Mouse (Mus musculus) lung, postnatal 36 days (tissue): ENCODE data around the gene Amhr2.

Experiments
- DNase-seq: peaks from one replicate; pipeline ENCODE4 v3.0.0; 2022; ENCODE audit warnings: mixed read lengths

Gene Amhr2

GRCm38 (mm10) chr15:102424657-102425056 is 20.5 kb upstream of the Amhr2 start:
- DNase-seq = no peak

- DNase-seq = no peak
These were observed 18.2 kb upstream of the Amhr2 start for GRCm38 (mm10) chr15:102426963-102427362.

- DNase-seq = no peak
These were observed 13.1 kb upstream of the Amhr2 start for GRCm38 (mm10) chr15:102432046-102432445.

GRCm38 (mm10) chr15:102433173-102433572 is 12.0 kb upstream of the Amhr2 start:
- no peak for DNase-seq

GRCm38 (mm10) chr15:102442490-102442889 is 2.7 kb upstream of the Amhr2 start:
- DNase-seq = peak; percentile 96

GRCm38 (mm10) chr15:102446448-102446847 is 1.3 kb downstream of the Amhr2 start:
- no peak for DNase-seq

- DNase-seq = no peak
These were observed 4.2 kb downstream of the Amhr2 start for GRCm38 (mm10) chr15:102449366-102449765.

GRCm38 (mm10) chr15:102450928-102451327 is 5.8 kb downstream of the Amhr2 start:
- peak; percentile 68 for DNase-seq

- DNase-seq = peak; percentile 54
These were observed 6.7 kb downstream of the Amhr2 start for GRCm38 (mm10) chr15:102451666-102452430.

DNA sequence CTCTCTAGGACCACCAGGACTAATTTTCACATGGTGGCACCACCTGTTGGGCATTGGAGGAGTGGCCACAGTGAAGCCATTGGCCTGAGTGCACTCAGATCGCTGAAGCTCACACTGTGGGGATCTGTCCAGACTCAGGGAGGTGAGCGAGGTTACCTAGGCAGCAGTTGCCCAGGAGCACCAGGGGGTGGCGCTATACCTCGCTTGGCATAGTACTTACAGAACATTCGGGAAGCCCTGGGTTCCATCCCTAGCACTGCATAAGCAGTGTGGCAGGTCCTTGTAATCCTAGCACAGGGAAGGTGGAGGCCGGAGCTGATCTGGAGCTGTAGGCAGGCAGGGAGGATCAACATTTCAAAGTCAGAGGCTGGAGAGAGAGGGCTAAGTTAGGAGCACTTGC is 10.8 kb downstream of the Amhr2 start:
- peak; percentile 17 for DNase-seq

DNA sequence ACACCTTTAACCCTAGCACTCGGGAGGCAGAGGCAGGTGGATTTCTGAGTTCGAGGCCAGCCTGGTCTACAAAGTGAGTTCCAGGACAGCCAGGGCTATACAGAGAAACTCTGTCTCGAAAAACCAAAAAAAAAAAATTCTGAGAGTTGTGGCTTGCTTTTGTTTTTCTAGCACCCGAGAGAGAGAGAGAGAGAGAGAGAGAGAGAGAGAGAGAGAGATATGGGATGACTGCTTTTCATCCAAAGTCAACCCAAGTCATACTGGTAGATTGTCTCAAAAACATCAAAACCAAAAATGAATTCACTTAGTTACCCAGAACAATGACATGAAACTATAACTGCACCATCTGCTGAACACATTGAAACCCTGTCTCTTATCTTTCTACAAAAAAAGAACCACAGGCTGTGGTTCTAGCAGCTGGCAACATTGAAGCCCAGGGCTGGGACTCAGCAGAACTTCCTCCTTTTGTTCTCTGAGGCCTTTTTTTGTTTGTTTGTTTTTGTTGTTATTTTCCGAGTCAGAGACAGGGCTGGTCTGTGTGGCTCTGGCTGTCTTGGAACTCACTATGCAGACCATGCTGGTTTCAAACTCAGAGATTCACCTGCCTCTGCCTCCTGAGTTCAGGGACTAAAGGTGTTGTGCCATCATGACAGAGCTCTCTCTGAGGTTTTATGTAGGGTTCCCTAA is 13.0 kb downstream of the Amhr2 start:
- peak; percentile 22 for DNase-seq

GRCm38 (mm10) chr15:102458904-102459317 is 13.7 kb downstream of the Amhr2 start, which contains the start of gene Prr13:
TSS of gene Prr13 (plus strand) at chr15:102459028.
- peak; percentile 100 for DNase-seq

DNA sequence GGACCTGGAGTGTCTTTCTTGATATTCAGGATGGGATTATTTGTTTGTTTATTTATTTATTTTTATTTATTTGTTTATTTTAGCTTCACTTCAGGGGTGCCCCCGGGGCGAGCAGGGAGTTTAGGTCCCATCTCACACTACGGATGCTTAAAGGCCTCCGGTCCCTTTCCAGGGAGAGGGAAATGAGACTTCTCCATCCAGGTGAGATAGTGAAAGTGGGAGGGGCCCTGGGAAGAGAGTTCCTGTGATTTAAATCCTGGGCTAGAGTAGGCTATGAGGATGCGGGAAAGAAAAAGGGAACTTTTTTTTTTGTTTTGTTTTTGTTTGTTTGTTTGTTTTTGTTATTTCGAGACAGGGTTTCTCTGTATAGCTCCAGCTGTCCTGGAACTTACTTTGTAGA is 14.2 kb downstream of the Amhr2 start:
- DNase-seq = peak; percentile 20

DNA sequence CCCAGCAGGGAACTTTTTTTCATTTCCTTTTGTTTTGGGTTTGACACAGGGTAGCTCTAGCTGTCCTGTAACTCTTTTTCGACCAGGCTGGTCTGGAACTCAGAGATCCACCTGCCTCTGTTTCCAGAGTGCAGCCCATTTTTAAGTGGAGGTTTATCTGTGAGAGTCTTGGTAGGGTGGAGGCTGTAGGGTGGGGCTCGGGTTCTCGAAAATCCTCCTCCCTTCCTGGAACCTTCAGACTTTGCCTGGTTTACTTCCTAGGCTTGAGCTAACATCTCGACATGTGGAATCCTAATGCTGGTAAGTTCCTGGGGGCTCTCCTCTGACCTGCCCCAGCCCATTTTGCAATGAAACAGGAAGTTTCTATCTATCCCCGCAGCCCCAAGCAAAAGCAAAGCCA is 14.7 kb downstream of the Amhr2 start:
- peak; percentile 14 for DNase-seq

- DNase-seq = no peak
These were observed 15.2 kb downstream of the Amhr2 start for GRCm38 (mm10) chr15:102460409-102460808.

GRCm38 (mm10) chr15:102460971-102461370 is 15.8 kb downstream of the Amhr2 start:
- DNase-seq = peak; percentile 30

DNA sequence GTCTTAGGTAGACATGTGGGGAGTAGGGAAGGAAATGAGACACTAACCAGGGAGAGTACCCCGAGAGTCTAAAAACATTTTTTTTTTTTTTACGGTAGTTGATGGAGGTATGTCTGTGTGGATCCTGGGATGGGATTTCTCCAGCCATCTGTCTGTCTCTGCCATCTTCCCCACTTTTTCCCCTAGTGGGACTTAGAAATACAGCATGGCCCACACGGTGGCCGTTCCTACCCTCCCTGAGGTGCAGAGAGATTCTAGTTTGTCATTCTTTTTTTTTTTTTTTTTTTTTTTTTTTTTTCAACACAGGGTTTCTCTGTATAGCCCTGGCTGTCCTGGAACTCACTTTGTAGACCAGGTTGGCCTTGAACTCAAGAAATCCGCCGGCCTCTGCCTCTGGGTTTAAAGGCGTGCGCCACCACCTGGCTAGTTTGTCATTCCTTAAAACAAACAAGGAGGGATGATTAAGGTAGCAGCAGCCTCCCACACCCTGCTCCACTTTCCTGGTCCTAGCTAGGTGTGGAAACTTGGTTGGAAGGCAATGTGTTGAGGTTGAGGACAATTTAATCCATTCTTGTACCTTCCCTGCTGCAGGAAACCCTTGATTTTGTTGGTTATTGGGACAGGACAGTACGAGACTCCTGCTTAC is 16.4 kb downstream of the Amhr2 start:
- no peak for DNase-seq

DNA sequence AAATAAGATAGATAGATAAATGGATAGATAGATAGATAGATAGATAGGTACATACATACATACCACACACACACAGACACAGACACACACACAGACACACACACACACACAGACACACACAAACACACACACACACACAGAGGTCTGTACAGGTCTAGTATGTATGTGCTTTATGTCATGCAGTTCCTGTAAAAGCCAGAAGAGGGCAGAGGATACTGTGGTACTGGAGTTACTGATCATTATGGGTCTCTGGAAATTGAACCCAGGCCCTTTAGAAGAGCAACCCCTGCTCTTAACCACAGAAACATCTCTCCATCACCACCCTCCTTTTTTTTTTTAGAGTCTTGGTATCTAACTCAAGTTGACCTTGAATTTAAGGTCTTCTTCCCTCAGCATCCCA is 18.5 kb downstream of the Amhr2 start:
- peak; percentile 78 for DNase-seq

DNA sequence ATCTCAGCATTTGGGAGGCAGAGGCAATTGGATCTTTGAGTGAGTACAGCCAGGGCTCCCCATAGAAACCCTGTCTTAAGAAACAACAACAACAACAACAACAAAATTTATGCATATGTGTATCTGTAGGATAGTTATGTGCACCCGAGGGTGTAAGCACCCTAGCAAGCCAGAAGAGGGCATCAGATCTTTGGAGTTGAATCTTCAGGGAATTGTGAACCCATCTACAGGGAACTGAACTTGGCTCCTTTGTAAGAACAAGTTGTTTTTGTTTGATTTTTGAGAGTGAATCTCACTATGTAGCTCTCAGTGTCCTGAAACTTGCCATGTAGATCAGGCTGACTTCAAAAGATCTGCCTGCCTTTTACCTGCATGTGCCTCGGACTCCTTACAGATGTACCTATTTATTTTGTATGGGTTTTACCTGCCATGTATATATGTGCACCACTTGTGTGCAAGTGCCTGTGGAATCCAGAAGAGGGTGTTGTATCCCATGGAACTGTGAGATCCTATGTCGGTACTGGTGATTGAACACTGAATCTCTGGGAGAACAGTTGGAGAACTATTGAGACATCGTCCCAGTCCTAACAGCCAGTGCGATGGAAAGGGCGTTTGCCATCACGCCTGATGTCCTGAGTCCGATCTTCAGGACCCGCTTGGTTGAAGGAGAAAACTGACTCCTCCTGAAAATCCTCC is 23.7 kb downstream of the Amhr2 start:
- DNase-seq = no peak

DNA sequence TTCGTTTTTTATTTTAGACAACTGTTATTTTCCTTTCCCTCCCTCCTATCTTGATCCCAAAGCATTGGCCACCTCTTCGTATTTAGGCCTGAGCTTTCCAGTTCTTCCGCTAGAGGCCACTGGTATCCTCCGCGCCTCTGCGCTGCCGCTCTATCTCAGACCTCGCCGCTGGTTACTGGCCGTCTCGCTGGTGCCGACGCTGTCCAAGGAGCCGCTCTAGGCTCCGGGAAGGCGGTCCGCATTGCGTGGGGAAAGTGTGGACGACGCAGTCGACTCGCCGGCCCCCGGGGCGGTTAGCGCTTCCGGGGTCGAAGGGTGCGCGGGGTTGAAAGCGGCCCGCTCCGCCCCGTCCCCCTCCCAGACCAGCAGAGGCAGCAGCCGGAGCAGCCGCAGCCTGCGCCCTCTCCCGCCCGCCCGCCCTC is 25.0 kb downstream of the Amhr2 start, which contains the start of gene Pcbp2:
Pcbp2 (plus strand) TSS at position 357 of the 422 bp plus-strand sequence.
- DNase-seq = peak; percentile 97

GRCm38 (mm10) chr15:102470605-102471294 is 25.6 kb downstream of the Amhr2 start:
- DNase-seq = peak; percentile 84

DNA sequence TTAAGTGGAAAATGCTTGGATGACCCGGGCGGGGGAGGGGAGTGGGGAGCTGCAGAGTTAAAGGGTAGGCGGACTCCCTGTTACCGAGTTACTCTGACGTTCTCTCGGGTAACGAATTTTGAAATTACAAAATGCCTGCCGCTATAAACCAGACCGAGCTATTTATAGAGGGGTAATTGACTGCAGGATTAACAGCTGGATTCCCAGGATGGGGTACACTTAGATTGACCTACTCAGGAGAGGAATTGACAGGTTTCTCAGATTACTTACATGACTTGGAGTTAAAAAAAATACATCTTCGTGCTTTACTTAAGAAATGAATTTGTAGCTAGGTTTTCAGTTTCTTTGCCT is 26.1 kb downstream of the Amhr2 start:
- DNase-seq = no peak
